Mouse (Mus musculus): ENCODE results near the gene Npepps.
A peak's percentile ranks its signal among the peaks of the same experiment; 100 is the strongest.
"Not testable (repeated sequence)": the region's sequence is repeated elsewhere in the genome, so short reads cannot be mapped to it uniquely, and the experiment has no call there.

Npepps gene

DNA sequence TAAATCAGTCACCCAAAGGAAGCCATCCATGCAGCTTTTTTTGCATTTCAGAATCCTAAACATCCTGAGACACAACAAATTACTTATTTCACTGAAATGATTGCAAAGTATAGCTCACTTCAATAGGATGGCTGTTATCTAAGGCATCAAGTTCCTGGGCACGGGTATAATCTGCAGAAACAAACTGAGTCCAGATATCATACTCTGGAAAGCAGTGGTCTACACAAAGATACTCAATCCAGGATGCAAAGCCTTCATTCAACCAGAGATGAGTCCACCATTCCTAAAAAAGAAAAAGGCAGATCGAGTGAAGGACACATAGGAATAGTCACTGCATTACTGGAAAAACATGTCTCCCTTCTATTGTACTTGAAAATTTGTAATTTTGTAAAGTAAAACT lies 42.5 kb downstream of the Npepps start:
- no peak for DNase-seq (ENCODE audit: low spot score in 2 of 2)

- DNase-seq (ENCODE audit: low spot score in 2 of 2), result no peak
These were observed 48.0 kb downstream of the Npepps start for GRCm38 (mm10) chr11:97232436-97232835.

- no peak for DNase-seq (ENCODE audit: low spot score in 2 of 2)
These were observed 51.0 kb downstream of the Npepps start for GRCm38 (mm10) chr11:97229396-97229795.

DNA sequence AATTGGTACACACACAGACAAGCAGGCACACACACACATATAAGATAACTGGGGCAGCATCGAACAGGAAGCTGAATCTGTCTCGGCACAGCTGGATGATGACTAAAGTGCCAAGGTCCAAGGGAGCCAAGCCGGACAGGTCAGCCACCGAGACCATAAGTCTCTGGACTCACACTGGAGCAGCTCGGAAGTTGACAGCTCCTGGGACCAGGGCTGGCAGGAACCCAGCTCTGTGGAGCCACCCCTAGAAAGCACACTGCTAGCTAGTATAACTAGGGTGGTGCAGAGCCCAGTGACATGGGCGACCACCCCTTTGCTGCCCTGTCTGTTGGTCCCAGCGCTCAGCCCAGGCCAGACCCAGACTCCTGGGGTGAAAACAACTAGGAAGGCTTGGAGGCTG lies 51.5 kb downstream of the Npepps start:
- DNase-seq (ENCODE audit: low spot score in 2 of 2), result no peak

GRCm38 (mm10) chr11:97226131-97226530 lies 54.3 kb downstream of the Npepps start:
- no peak for DNase-seq (ENCODE audit: low spot score in 2 of 2)

DNA sequence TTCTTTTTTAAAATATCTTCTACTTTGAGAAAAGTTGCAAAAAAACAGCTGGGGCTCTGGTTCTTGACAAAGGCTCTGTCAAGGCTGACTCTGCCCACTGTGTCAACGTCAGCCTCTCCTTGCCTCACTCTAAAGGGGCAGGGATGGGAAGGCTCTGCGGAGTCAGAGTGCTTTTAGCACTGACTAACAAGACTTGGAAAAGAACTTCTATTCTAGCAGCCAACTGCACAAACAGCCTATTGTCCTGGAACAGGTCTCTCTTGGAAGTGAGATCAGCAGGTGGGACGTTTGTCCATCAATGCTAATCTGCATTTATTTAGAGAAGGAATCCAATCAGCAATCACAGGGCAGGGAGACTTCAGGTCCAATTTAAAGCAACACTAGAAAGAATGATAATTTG lies 57.0 kb downstream of the Npepps start:
- no peak for DNase-seq (ENCODE audit: low spot score in 2 of 2)

DNA sequence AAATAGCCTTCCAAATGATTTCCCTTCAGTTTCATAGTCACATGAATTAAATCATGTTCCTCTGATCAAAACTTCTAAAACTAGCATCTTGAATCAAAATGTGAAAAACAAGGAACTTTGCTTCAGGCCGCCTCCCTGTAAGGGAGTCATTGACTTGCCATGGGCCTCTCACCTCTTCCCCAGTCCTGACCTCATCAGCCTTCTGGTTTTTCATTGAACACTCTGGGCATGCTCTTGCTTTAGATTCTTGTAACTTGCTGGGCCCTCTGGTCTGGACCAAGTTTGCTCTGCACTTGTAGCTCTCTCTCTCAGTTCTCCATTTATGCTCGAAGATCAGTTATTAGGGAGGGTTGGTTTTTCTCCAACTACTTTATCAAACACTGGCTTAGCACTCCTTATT lies 58.8 kb downstream of the Npepps start:
- DNase-seq (ENCODE audit: low spot score in 2 of 2), result no peak

DNA sequence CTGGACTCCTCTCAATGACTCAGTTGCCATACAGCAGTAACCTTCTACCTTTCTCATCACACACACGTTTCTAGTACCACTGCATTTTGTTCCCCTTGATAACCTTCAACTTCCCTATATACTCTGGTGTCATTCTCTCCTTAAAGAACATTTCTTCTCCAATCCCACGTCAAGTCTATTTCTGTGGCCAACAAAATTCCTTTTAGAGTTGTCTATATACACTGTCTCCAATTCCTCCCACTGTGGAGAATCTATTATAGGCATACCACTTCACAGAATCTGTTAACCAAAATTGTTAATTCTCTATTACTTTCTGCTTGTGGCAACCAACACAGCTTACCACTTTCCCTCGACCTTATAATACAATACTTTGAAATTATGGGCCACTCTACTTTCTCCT lies 60.2 kb downstream of the Npepps start:
- DNase-seq (ENCODE audit: low spot score in 2 of 2), result peak in 1 of 2 experiments; percentile 24

DNA sequence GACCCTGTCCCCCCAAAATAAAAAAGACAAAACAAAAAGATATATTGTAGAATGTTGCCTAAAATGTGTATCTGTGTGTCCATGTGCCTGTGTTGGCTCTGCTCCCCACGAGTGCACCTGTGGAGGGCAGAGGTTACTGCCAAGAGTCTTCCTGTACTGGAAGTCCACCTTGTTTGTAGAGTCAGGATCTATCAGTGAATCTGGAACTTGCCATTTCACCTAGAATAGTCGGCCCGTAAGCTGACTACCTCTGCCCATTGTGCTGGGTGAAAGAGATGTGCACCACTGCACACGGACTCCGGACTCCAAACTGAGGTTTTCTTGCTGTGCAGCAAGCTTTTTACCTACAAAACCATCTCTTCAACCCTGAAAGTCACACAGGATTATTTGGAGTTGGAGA lies 66.0 kb downstream of the Npepps start:
- no peak for DNase-seq (ENCODE audit: low spot score in 2 of 2)

DNA sequence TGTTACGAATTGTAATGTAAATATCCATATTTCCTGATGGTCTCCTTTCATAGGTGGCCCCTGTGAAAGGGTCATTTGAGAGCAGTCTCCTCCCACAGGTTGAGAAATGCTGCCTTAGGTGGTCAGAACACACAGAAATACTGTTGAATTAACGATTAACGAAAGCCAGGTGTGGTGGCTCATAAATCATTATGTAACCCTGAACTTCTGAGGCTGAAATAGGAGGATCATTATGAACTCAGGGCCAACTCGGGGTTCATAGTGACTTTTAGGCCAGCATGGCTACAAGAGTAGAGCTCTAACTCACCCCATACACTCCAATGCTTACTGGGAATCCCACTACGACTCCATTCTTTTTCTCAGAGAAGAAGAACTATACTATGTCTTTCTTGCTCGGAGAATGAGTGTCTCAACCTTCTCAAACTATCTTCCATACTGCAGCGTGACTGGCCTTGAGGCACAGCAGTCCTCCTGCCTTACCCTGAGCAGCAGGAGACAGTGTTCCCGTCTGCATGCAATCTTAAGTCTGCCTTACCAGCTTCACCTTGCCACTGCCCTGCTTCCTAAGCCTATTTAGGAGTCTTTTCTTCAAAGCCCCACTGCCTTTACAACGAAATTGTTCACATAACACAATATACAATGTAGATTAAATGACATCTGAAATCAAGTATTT lies 69.6 kb downstream of the Npepps start:
- no peak for DNase-seq (ENCODE audit: low spot score in 2 of 2)

GRCm38 (mm10) chr11:97207011-97207422 lies 73.4 kb downstream of the Npepps start:
- peak; percentile 62 to 72 for DNase-seq (ENCODE audit: low spot score in 2 of 2)

DNA sequence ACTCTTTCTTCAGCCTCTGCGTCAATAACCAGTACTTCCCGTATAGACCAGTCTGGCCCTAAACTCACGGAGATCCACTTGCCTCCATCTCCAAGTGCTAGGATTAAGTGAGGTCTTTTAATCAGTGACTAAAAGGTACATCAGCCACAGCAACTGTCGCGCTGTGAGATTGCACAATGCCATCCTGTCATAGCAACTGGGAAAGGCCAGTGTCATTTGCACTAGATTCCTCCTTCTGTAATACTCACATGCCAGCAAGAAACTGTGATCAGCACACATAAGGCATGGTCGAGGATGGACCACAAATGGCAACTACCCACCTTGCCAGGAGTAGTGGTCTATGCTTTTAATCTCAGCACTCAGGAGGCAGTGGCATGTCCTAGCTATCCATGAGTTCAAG lies 80.9 kb downstream of the Npepps start:
- DNase-seq (ENCODE audit: low spot score in 2 of 2), result no peak

- no peak for DNase-seq (ENCODE audit: low spot score in 2 of 2)
These were observed 81.8 kb downstream of the Npepps start for GRCm38 (mm10) chr11:97198601-97199000.

DNA sequence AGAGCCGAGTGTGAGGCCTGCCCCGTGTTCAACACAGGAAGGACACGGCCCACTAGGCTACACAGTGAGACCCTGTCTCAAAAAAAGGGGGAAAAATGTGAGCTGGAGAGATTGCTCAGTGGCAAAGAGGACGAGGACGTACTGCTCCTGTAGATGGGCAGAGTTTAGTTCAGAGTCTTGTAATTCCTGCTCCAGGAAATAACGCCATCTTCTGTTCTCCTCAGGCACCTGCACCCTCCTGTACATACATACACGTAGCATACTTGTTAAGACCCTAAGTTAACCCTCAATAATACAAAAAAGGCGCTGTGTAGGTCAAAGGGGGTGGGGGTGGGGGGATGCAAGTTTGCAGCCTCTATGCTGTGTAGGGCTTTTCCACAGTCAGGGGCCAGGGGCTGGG lies 83.4 kb downstream of the Npepps start:
- no peak for DNase-seq (ENCODE audit: low spot score in 2 of 2)

GRCm38 (mm10) chr11:97196541-97196940 lies 83.9 kb downstream of the Npepps start:
- DNase-seq (ENCODE audit: low spot score in 2 of 2), result no peak

DNA sequence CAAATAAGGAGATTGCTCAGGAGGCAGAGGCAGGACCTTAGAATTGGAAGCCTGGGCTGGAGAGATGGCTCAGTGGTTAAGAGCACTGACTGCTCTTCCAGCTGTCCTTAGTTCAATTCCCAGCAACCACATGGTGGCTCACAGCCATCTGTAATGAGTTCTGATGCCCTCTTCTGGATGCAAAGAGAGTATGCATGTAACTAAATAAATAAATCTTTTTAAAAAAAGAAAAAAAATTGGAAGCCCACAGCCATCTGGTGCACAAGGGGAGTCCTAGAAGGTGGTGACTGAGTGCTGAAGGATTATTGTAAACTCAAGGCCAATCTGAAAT lies 87.9 kb downstream of the Npepps start:
- DNase-seq (ENCODE audit: low spot score in 2 of 2), result no peak

DNA sequence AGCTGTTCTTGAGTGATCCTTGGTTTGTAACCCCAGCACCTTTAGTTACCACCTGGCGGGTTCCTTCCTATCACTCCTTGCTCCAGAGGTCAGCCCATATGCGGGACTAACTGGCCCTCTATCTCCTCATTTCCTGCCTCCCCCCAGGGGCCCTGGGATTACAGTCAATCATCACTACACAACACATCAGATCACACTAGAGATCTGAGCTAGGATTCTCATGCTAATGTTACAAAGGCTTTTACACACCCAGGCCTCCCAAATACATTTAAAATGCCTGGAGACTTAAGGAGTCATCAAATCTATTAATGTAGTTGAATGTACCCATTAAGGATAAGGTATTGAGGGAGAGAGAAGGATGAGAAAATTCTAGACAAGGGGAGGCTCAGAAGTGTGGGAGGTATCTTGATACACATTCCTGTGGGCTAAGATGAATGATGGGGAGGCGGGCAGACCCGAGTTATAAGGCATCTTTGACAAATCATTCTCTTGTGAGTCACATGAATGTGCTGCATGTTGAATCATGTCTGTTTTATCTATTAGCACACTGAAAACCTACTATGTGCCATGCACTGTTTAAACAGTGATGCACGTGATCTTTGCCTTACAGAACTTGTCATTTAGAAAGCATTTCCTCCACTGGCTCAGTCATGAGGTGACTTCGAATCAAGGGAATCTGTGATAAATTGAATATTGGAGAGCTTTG lies 88.4 kb downstream of the Npepps start:
- no peak for DNase-seq (ENCODE audit: low spot score in 2 of 2)

GRCm38 (mm10) chr11:97190992-97191391 lies 89.4 kb downstream of the Npepps start:
- no peak for DNase-seq (ENCODE audit: low spot score in 2 of 2)

DNA sequence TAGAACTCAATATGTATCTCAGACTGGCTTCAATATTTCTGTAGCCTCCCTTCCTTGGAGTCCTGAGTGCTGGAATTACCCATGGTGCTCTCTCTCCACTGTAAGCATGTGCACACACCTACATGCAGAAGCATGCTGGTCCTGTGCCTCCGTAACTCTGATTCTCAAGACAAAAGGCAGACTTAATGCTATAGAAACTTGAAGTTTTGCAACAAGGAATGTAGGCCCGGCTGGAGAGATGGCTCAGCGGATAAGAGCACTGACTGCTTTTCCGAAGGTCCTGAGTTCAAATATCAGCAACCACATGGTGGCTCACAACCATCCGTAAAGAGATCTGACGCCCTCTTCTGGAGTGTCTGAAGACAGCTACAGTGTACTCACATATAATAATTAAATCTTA lies 90.8 kb downstream of the Npepps start:
- DNase-seq (ENCODE audit: low spot score in 2 of 2), result not testable (repeated sequence)

- DNase-seq (ENCODE audit: low spot score in 2 of 2), result no peak
These were observed 91.2 kb downstream of the Npepps start for GRCm38 (mm10) chr11:97189231-97189630.

GRCm38 (mm10) chr11:97188643-97188955 lies 91.8 kb downstream of the Npepps start:
- DNase-seq (ENCODE audit: low spot score in 2 of 2), result no peak

DNA sequence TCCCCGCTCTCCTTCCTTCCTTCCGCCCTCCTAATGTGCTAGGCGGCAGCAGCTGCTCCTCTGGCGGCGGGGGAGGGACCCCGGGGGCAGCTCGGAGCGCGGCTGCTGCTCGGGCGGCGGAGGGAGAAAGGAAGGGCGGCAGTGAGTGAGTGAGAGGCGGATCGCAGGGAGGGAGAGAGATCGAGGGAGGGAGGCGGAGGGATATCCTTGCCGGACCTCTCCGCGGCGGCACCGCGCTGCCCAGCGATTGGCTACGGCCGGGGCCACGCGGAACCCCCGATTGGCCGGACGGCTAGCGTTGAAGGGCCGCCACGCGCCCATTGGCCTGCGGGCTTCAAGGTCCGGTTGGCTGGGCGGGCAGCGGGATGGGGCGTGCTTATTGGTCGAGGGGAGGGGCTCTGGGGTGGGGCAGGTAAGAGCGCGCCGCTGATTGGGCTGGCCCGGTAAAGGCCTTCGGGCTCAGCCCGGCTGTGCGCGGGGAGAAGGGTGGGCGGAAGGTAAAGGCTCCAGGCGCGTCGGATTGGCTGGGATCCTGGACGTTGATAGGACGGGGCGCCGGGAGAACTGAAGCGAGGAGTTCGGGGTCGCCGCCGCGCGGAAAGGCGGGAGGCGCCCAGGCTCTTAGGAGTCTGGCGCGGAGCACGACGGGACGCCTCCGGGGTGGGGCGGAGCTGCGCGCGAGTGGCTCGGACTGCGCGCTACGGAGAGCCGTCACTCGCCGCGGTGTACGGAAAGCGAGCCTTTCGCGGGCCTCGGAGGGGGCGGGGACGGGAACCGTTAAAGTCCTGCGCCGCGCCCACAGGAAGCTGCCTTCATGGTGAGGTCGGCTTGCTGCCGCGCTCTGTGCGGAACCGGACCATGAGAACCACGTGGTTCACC lies 92.4 kb downstream of the Npepps start, which contains the start of gene Kpnb1:
TSS of gene Kpnb1 (minus strand) at position 118 of the 879 bp plus-strand sequence.
- DNase-seq (ENCODE audit: low spot score in 2 of 2), result peak; percentile 99

Data from frontal cortex, postnatal 36 days (tissue).